Mouse (Mus musculus): ENCODE measurements around the gene Dgkh.
"Not testable (repeated sequence)": the region's sequence is repeated elsewhere in the genome, so short reads cannot be mapped to it uniquely, and the experiment has no call there.

Dgkh gene

DNA sequence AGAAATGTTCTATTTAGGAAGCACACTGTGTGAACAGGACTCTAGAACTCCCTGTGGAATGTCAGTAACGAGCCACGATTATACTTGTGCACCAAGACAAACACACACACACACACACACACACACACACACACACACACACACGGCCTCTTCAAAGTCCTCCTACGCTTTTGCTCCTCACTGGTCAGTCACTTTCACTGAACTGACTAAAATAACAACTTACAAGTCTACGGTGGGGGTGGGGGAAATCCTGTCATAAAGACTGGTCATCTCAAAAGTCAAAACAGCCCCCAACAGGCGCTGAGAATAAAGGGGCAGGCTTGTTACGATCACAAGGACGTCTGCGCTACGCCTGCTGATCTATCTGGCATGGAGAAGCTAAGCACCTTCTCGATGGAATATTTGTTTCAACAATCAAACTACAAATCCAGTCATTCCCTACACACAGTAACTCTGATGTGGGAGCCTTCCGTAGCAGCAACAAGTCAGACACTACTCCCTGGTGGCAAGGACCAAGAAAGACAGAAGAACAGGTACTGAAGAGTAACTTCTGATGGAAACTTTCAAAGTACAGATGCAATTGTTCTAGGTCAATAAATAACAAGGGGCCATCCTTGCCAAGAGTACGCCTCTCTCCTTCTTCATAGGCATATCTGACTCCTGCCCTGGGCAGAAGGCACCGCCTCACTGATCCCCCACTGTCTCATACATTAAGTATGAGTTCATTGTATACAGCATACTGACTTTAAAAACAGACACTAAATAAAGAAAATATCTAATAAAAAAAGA, 96.8 kb downstream of the Dgkh start:
- in situ Hi-C loops (cut with MboI; ENCODE audit: low sequenced_read_pairs): no loop called here

GRCm38 (mm10) chr14:78632747-78633146, 99.8 kb downstream of the Dgkh start:
- in situ Hi-C loops (cut with MboI; ENCODE audit: low sequenced_read_pairs): no loop called here

DNA sequence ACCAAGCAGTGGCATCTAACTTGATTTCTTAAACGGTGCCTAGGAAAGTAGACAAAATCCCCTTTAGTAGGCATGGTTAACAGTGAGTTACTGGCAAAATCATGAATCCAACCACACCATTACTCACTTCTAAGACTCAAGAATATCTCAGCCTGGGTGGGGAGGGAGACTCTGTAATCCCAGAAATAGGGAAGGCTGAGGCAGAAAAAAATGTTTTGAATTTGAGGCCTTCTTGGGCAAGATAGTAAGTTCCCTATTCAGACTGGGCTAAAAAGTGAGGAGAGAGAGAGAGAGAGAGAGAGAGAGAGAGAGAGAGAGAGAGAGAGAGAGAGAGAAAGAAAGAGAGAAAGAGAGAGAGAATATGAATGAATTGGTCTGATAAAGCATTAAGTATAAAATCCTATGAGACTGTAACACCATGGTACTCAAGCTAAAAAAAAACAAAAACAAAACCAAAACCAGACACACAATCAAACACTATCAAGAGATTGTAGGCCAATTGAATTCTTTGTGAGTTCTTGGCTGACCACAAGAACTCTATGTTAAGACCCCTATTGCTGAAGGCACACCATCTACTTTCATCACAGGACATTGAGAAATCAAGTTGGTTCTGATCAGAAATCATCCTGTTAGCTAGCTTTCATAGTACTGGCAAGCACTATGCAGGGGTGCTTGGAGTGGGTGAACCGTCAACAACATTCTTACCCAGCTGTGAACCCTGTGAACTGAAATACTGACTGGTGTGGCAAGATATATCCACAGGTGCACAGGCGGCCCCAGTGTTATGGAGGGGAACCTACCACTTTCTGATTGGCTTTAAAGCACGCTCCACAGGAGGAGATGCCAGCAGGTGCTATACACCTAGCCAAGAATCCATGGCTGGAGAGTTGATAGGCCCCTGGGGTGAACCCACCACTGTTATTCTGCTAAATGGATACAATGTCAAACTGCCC, 101.4 kb downstream of the Dgkh start:
- in situ Hi-C loops (cut with MboI; ENCODE audit: low sequenced_read_pairs): no loop called here

- in situ Hi-C loops (cut with MboI; ENCODE audit: low sequenced_read_pairs): no loop called here
These were observed 104.9 kb downstream of the Dgkh start for GRCm38 (mm10) chr14:78627516-78628275.

DNA sequence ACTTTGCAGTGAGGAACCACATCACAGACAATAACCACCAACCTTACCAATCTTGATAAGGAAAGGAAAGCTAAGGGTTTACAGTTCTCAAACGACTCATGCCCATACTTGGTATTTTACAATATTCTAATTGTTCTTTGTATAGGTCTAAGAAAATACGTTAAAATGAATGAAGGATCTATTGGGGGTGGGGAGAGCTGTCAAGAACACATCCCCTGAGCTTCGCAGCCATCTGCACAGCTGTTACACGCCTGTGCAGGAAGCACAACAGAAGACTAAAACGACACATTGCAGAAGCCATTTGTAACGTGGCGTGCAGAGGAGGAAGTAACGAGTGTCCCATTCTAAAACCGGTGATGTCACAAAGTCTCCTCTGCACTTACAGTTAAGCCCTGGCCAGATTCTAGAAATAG, 113.7 kb downstream of the Dgkh start:
- in situ Hi-C loops (cut with MboI; ENCODE audit: low sequenced_read_pairs): no loop called here

- in situ Hi-C loops (cut with MboI; ENCODE audit: low sequenced_read_pairs): no loop called here
These were observed 119.0 kb downstream of the Dgkh start for GRCm38 (mm10) chr14:78613569-78613968.

- in situ Hi-C loops (cut with MboI; ENCODE audit: low sequenced_read_pairs): no loop called here
These were observed 120.3 kb downstream of the Dgkh start for GRCm38 (mm10) chr14:78612111-78612788.

- in situ Hi-C loops (cut with MboI; ENCODE audit: low sequenced_read_pairs): no loop called here
These were observed 137.7 kb downstream of the Dgkh start for GRCm38 (mm10) chr14:78594916-78595315.

DNA sequence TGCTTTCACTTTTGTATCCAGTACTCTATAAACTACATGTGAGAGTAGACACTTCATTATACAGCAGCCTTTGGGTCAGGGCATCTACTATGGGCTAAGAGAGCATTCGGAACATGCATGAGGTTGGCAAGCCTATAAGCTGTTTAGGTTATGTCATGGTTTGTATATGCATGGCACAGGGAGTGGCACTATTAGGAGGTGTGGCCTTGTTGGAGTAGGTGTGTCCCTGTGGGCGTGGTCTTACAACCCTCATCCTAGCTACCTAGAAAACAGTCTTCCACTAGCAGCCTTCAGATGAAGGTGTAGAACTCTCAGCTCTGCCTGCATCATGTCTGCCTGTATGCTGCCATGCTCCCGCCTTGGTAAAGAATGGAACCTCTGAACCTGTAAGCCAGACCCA, 139.6 kb downstream of the Dgkh start:
- in situ Hi-C loops (cut with MboI; ENCODE audit: low sequenced_read_pairs): no loop called here

DNA sequence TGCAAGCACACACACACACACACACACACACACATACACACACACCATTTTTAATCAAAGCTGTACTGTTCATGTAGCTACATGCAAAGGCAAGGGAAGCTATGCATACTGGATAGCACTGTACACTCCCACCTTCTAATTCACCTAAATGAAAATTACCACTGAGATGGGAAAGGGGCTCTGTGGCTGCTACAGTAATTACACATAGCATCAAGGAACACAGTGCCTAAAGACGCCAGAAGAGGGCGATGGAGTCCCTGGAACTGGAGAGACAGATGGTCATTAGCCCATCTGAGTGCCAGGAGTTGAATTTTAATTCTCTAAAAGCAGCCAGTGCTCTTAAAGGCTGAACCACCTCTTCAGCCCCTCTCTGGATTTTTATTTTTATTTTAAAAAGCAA, 142.2 kb downstream of the Dgkh start:
- in situ Hi-C loops (cut with MboI; ENCODE audit: low sequenced_read_pairs): no loop called here

DNA sequence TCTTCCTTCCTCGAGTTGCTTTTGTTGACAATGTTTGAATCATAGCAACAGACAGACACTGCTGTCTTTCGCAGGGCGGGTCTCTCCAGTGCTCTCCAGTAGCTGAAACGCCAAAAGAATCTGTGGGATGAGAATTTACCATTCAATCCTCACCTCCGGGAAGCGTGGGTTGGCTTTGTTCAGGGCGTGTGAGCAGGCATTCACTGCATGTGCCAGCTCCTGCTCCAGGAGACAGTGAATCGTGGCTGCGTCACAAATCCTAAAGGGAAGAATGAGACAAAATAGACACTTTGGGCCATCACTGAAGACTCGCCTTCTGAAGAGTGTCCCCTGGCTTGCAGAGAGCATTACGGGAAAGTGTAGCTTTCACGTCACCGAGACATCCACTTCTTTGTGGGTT, 148.4 kb downstream of the Dgkh start:
- in situ Hi-C loops (cut with MboI; ENCODE audit: low sequenced_read_pairs): no loop called here

DNA sequence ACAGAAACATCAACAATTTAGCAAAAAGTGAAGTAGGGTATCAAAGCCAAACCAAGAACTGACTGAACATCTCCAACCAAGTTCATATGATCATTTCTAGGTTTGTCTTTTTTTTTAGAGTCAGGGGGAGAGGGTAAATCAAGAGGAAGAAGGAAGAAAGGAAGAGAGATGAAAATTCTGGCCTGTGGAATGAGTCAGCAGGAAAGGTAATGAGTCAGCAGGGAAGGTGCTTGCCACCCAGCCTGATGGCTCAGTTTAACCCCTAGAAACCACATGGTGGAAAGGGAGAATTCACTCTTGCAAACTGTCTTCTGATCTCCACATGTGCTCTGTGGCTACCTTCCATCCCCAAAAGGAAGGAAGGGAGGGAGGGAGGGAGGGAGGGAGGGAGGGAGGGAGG, 149.4 kb downstream of the Dgkh start:
- in situ Hi-C loops (cut with MboI; ENCODE audit: low sequenced_read_pairs): no loop called here

DNA sequence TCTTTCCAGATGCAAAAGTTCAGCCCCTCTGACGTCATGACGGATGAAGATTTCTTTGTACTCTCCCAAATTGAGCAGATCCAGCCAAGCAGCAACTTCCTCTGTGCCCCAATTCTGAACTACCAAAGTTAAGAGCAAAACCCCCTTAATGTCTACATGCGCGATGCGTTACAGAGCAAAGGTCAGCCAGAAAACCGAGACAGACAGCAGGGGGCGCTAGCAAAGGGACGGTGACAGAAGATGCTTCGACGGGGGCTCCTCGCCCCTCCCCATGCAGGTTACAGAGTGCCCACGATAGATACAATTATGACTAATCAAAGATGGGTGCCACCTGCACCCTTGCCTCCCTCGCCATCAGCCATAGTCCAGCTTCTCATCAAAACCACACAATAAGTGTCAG, 156.7 kb downstream of the Dgkh start:
- in situ Hi-C loops (cut with MboI; ENCODE audit: low sequenced_read_pairs): no loop called here

GRCm38 (mm10) chr14:78568410-78568809, 164.2 kb downstream of the Dgkh start:
- in situ Hi-C loops (cut with MboI; ENCODE audit: low sequenced_read_pairs): no loop called here

- in situ Hi-C loops (cut with MboI; ENCODE audit: low sequenced_read_pairs): no loop called here
These were observed 166.1 kb downstream of the Dgkh start for GRCm38 (mm10) chr14:78566431-78566830.

DNA sequence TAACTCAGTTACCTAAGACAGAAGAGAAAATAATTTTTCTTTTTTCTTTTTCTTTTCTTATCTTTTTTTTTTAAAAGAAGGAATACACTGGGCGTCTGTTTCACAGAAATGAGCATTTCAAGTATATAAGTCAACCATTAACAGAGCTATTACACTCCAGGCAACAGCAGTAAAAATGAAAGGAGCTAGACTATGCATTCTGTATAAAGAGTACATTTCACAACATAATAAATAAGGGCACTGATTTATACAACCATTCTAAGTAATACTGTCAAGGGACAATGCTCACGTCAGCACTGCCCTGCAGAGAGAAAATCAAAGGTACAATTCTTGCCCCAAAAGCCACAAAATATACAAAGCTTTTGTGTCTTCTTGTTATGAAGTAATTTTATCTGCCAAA, 168.3 kb downstream of the Dgkh start:
- in situ Hi-C loops (cut with MboI; ENCODE audit: low sequenced_read_pairs): no loop called here

DNA sequence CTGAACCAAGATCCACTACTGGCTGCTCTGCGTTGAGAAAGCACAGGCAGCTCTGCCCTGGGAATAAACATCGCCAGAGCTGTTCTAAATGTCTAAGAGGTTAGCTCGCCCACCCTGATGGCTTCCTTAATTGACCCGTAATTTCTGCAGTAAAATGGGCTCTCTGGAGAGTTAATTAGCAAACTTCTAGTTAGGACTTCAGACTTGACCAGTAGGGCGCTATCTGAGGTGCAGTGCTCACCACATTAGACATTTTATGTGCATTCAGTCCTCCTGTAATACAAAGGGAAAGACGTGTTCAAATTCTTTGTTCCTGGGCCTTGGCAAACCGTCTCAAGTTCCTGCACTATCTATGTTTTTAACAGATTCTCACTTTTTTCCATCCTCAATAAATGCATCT, 169.4 kb downstream of the Dgkh start:
- in situ Hi-C loops (cut with MboI; ENCODE audit: low sequenced_read_pairs): no loop called here

DNA sequence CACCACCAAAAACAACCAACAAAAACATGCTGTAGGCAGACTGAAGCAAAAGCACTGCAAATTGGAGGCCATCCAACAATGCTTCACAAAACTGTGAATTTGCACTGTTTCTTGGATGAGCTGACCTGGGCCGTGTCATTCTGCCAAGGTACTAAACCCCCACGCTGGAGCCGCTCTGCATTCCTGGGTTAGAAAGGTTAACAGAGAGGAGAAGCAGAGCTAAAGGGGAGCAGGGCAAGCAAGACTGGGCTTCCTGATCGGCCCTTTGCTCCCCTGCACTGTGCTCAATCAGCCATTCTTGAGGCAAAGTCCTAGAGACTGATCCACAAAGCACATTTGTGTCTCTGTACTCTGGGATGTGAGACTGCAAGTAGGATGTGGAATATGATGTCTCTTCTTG, 170.5 kb downstream of the Dgkh start:
- in situ Hi-C loops (cut with MboI; ENCODE audit: low sequenced_read_pairs): no loop called here

- in situ Hi-C loops (cut with MboI; ENCODE audit: low sequenced_read_pairs): no loop called here
These were observed 173.5 kb downstream of the Dgkh start for GRCm38 (mm10) chr14:78559042-78559441.

DNA sequence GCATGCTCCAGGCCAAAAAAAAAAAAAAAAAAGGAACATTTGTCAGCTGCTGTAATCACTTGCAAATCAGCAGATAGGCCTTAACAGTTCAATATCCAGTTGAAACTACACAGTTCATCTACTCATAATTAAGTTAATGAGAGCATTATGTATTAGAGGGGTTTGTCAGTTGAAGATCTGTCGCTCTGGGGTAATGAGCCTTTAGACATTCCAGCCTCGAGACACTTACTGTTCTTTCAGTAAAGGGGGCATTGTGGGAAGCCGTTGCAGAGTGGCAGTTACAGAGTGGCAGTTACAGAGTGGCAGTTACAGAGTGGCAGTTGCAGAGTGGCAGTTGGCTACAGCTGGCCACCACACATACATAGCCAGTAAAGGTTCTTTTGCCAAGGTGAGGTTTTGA, 177.7 kb downstream of the Dgkh start:
- in situ Hi-C loops (cut with MboI; ENCODE audit: low sequenced_read_pairs): not testable (repeated sequence)

DNA sequence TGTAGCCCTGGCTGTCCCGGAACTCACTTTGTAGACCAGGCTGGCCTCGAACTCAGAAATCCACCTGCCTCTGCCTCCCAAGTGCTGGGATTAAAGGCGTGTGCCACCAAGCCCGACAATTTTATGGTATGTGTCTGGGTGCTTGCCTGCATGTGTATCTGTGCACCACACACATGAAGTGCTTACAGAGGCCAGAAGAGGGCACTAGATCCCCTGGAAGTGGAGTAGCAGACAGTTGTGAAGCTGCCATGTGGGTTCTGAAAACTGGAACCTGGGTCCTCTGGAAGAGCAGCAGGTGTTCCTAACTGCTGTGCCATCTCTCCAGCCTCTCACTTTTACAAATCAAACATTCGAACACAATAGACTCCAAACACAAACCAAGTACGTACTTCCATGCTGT, 178.9 kb downstream of the Dgkh start:
- in situ Hi-C loops (cut with MboI; ENCODE audit: low sequenced_read_pairs): no loop called here

Data from CH12F3 (cell line).